Comparison of ENCODE assay signal across 22 mouse cellular contexts in genomic region chr14:31193791-31194190, GRCm38 (mm10). TPM values are rescaled to one million over a fixed set of nuclear protein-coding genes. Genes with fewer than 3 reads are reported as not detected.
A peak's percentile ranks its signal among the peaks of the same experiment; 100 is the strongest.
DNase-seq lines count a peak whose midpoint lies in the region; ATAC-seq lines count a peak whose summit lies in the region.
"Had no signal": no experiment of that assay in that cellular context is flagged by ENCODE, and none has a peak within 500 bp of the region (broad histone marks: within the 10 kb centered on the region; RNA-seq: fewer than 3 reads in every experiment).

No protein-coding gene starts in this region.

- H3K79me2 ChIP-seq in macrophage (ENCODE audit: inconsistent target): peaks cover 86% of the 10 kb centered on the region

- H3K36me3 ChIP-seq in heart, embryonic 13.5 days: peaks cover 96% of the 10 kb centered on the region
- H3K36me3 ChIP-seq in heart, embryonic 11.5 days (ENCODE audit: control insufficient read depth, insufficient read depth, low read length): peaks cover 42% of the 10 kb centered on the region
- peaks cover 84% of the 10 kb centered on the region for H3K36me3 ChIP-seq in lung, embryonic 15.5 days
- H3K36me3 ChIP-seq in macrophage (ENCODE audit: inconsistent target): peaks cover 31% of the 10 kb centered on the region

- H3K9ac ChIP-seq in heart, embryonic 13.5 days: no peak overlapping the region
- no peak overlapping the region for H3K9ac ChIP-seq in heart, embryonic 11.5 days (ENCODE audit: low read depth, low read length)
- H3K9ac ChIP-seq in lung, embryonic 15.5 days: no peak overlapping the region
- H3K9ac ChIP-seq: embryonic facial prominence, embryonic 15.5 days; hindbrain, embryonic 13.5 days; intestine, embryonic 15.5 days; neural tube, embryonic 13.5 days had no signal

- H3K9me3 ChIP-seq in heart, embryonic 13.5 days: no peaks in the 10 kb centered on the region
- H3K9me3 ChIP-seq in heart, embryonic 11.5 days (replicated peaks; ENCODE audit: control insufficient read depth, low read length): no peaks in the 10 kb centered on the region
- H3K9me3 ChIP-seq in lung, embryonic 15.5 days: no peaks in the 10 kb centered on the region
- H3K9me3 ChIP-seq: embryonic facial prominence, embryonic 15.5 days; hindbrain, embryonic 13.5 days; intestine, embryonic 15.5 days; neural tube, embryonic 13.5 days had no signal

- H3K4me2 ChIP-seq in heart, embryonic 13.5 days: no peak overlapping the region
- H3K4me2 ChIP-seq in heart, embryonic 11.5 days: no peak overlapping the region
- H3K4me2 ChIP-seq in lung, embryonic 15.5 days: no peak overlapping the region
- H3K4me2 ChIP-seq: embryonic facial prominence, embryonic 15.5 days; hindbrain, embryonic 13.5 days; intestine, embryonic 15.5 days; neural tube, embryonic 13.5 days had no signal

- no peak for ATAC-seq in heart, embryonic 13.5 days (ENCODE audit: extremely low read depth, insufficient number of reproducible peaks, low FRiP score, low TSS enrichment)
- ATAC-seq in heart, embryonic 11.5 days (replicated peaks; ENCODE audit: insufficient number of reproducible peaks, low FRiP score, low TSS enrichment): no peak
- ATAC-seq in lung, embryonic 15.5 days (ENCODE audit: borderline replicate concordance, extremely low read depth, low FRiP score, low TSS enrichment): no peak
- ATAC-seq: intestine, embryonic 15.5 days had no signal

- H3K27me3 ChIP-seq in heart, embryonic 13.5 days (replicated peaks): no peaks in the 10 kb centered on the region
- H3K27me3 ChIP-seq in heart, embryonic 11.5 days (ENCODE audit: control insufficient read depth, insufficient read depth, low read length): no peaks in the 10 kb centered on the region
- H3K27me3 ChIP-seq in lung, embryonic 15.5 days: no peaks in the 10 kb centered on the region
- H3K27me3 ChIP-seq: embryonic facial prominence, embryonic 15.5 days; hindbrain, embryonic 13.5 days; intestine, embryonic 15.5 days; neural tube, embryonic 13.5 days had no signal

- H3K4me3 ChIP-seq in heart, embryonic 13.5 days: no peak overlapping the region
- H3K4me3 ChIP-seq in heart, embryonic 11.5 days (ENCODE audit: low read depth, low read length): no peak overlapping the region
- no peak overlapping the region for H3K4me3 ChIP-seq in lung, embryonic 15.5 days
- no peak overlapping the region for H3K4me3 ChIP-seq in macrophage (ENCODE audit: inconsistent target)
- H3K4me3 ChIP-seq: embryonic facial prominence, embryonic 15.5 days; hindbrain, embryonic 13.5 days; intestine, embryonic 15.5 days; neural tube, embryonic 13.5 days had no signal

- H3K27ac ChIP-seq in heart, embryonic 13.5 days (replicated peaks): peak overlapping the region; percentile 26
- H3K27ac ChIP-seq in heart, embryonic 11.5 days (ENCODE audit: low read depth, low read length): no peak overlapping the region
- 0 out of 2 replicates have a peak overlapping the region, but pooled peaks have one; percentile 34 for H3K27ac ChIP-seq in lung, embryonic 15.5 days
- H3K27ac ChIP-seq in macrophage: peak overlapping the region; percentile 71
- H3K27ac ChIP-seq: embryonic facial prominence, embryonic 15.5 days; hindbrain, embryonic 13.5 days; intestine, embryonic 15.5 days; neural tube, embryonic 13.5 days had no signal

- H3K4me1 ChIP-seq in heart, embryonic 13.5 days: peaks cover 98% of the 10 kb centered on the region
- H3K4me1 ChIP-seq in heart, embryonic 11.5 days (ENCODE audit: control insufficient read depth, insufficient read depth, low read length): peaks cover 47% of the 10 kb centered on the region
- peaks cover 42% of the 10 kb centered on the region for H3K4me1 ChIP-seq in lung, embryonic 15.5 days

- 67% methylated on average over 7 of the region's 7 CpGs for WGBS in heart, embryonic 13.5 days
- WGBS in heart, embryonic 11.5 days (ENCODE audit: insufficient replicate concordance): 86% methylated on average over 7 of the region's 7 CpGs
- 67% methylated on average over 7 of the region's 7 CpGs for WGBS in lung, embryonic 15.5 days
- 81% methylated on average over 7 of the region's 7 CpGs for whole genome bisulfite sequencing in macrophage (ENCODE audit: missing documents)

- peak; percentile 36 to 49 for DNase-seq in cerebellum, postnatal 25 days
- DNase-seq in cerebellum, adult 8-10 months: no peak
- no peak for DNase-seq in lung, postnatal 36 days
- no peak for DNase-seq in ovary, postnatal 14 days (ENCODE audit: low spot score)
- DNase-seq: adrenal gland, postnatal 14 days; embryo, embryonic 11 days; heart, adult 18-20 months; kidney, postnatal 4 days; left cerebral cortex, postnatal 4 days; lung, postnatal 14 days; thymus, postnatal 25 days had no signal

RNA-seq across cellular contexts. Expression of gene Tnnc1, which starts 14.3 kb away (rescaled TPM):
- polyA plus RNA-seq in heart, embryonic 13.5 days (2015; fragmentation: Nextera tagmentation; extraction: Ambion mirVana): 3,442 and 4,164 TPM in 2 replicates
- polyA plus RNA-seq in heart, embryonic 11.5 days (2014; fragmentation: Nextera tagmentation; extraction: Ambion mirVana): 3,123 and 3,177 TPM in 2 replicates
- polyA plus RNA-seq in lung, embryonic 15.5 days (2015; fragmentation: Nextera tagmentation; extraction: Ambion mirVana): 91.8 and 115 TPM in 2 replicates
- total RNA-seq in macrophage (2018; cell fraction: chromatin; rRNA removed): 10 to 100 TPM in 1 of 26 experiments, 1 to 10 TPM in 25; 1.2 to 10.1 (median 6.3) TPM
- 1 to 10 TPM in 24 of 26 experiments, under 1 TPM in 2; 0.89 to 3.3 (median 1.7) TPM for total RNA-seq in macrophage (2018; cell fraction: cytosol; rRNA removed)
- total RNA-seq in macrophage (2018; cell fraction: nucleus; rRNA removed): 10 to 100 TPM in 1 of 26 experiments, 1 to 10 TPM in 23, not detected in 2; 1.5 to 12.4 (median 3.9) TPM
- polyA plus RNA-seq in macrophage (2018): 0.50 to 1.8 TPM (median 0.95 TPM) in 3 replicates
- total RNA-seq: monocyte, adult 5-6 weeks had no signal
- polyA plus RNA-seq: activated CD4-positive, CD25-positive, alpha-beta regulatory T cell, adult 4 months; liver, adult 2 months had no signal

RNA-seq across cellular contexts. Expression of gene Nisch, which starts 23.0 kb away (rescaled TPM):
- 340 and 345 TPM in 2 replicates for polyA plus RNA-seq in heart, embryonic 13.5 days (2015; fragmentation: Nextera tagmentation; extraction: Ambion mirVana)
- polyA plus RNA-seq in heart, embryonic 11.5 days (2014; fragmentation: Nextera tagmentation; extraction: Ambion mirVana): 286 and 325 TPM in 2 replicates
- 387 and 413 TPM in 2 replicates for polyA plus RNA-seq in lung, embryonic 15.5 days (2015; fragmentation: Nextera tagmentation; extraction: Ambion mirVana)
- 1,000 to 10,000 TPM in 24 of 26 experiments, 100 to 1,000 TPM in 2; 665 to 2,090 (median 1,583) TPM for total RNA-seq in macrophage (2018; cell fraction: chromatin; rRNA removed)
- 100 to 1,000 TPM; 112 to 253 (median 171) TPM for total RNA-seq in macrophage (2018; cell fraction: cytosol; rRNA removed)
- total RNA-seq in macrophage (2018; cell fraction: nucleus; rRNA removed): 1,000 to 10,000 TPM in 7 of 26 experiments, 100 to 1,000 TPM in 19; 420 to 1,439 (median 890) TPM
- polyA plus RNA-seq in macrophage (2018): 163 to 251 TPM (median 201 TPM) in 3 replicates

RNA-seq across cellular contexts. Expression of gene Sema3g, which starts 23.9 kb away (rescaled TPM):
- polyA plus RNA-seq in heart, embryonic 13.5 days (2015; fragmentation: Nextera tagmentation; extraction: Ambion mirVana): 0.51 TPM in 2 replicates
- 0.03 and 0.08 TPM in 2 replicates for polyA plus RNA-seq in heart, embryonic 11.5 days (2014; fragmentation: Nextera tagmentation; extraction: Ambion mirVana)
- polyA plus RNA-seq in lung, embryonic 15.5 days (2015; fragmentation: Nextera tagmentation; extraction: Ambion mirVana): 2.1 and 2.5 TPM in 2 replicates
- total RNA-seq in macrophage (2018; cell fraction: chromatin; rRNA removed): 1 to 10 TPM in 3 of 26 experiments, under 1 TPM in 12, not detected in 11; 0.16 to 1.7 (median 0.55) TPM
- under 1 TPM in 18 of 26 experiments, not detected in 8; 0.04 to 0.38 (median 0.11) TPM for total RNA-seq in macrophage (2018; cell fraction: cytosol; rRNA removed)
- 1 to 10 TPM in 1 of 26 experiments, under 1 TPM in 18, not detected in 7; 0.22 to 1.3 (median 0.37) TPM for total RNA-seq in macrophage (2018; cell fraction: nucleus; rRNA removed)
- polyA plus RNA-seq in macrophage (2018): not detected in 3 replicates
- total RNA-seq: monocyte, adult 5-6 weeks had no signal
- polyA plus RNA-seq: activated CD4-positive, CD25-positive, alpha-beta regulatory T cell, adult 4 months had no signal

RNA-seq across cellular contexts. Expression of gene Stab1, which starts 25.4 kb away (rescaled TPM):
- 43.2 and 49.5 TPM in 2 replicates for polyA plus RNA-seq in heart, embryonic 13.5 days (2015; fragmentation: Nextera tagmentation; extraction: Ambion mirVana)
- 35.9 and 40.4 TPM in 2 replicates for polyA plus RNA-seq in heart, embryonic 11.5 days (2014; fragmentation: Nextera tagmentation; extraction: Ambion mirVana)
- polyA plus RNA-seq in lung, embryonic 15.5 days (2015; fragmentation: Nextera tagmentation; extraction: Ambion mirVana): 45.3 and 53.6 TPM in 2 replicates
- 1,000 to 10,000 TPM in 23 of 26 experiments, 100 to 1,000 TPM in 3; 175 to 4,782 (median 2,271) TPM for total RNA-seq in macrophage (2018; cell fraction: chromatin; rRNA removed)
- total RNA-seq in macrophage (2018; cell fraction: cytosol; rRNA removed): 100 to 1,000 TPM in 25 of 26 experiments, 10 to 100 TPM in 1; 91.4 to 838 (median 312) TPM
- 1,000 to 10,000 TPM in 14 of 26 experiments, 100 to 1,000 TPM in 12; 325 to 5,560 (median 1,024) TPM for total RNA-seq in macrophage (2018; cell fraction: nucleus; rRNA removed)
- polyA plus RNA-seq in macrophage (2018): 241 to 829 TPM (median 623 TPM) in 3 replicates
- total RNA-seq: monocyte, adult 5-6 weeks had no signal

RNA-seq across cellular contexts. Expression of gene Phf7, which starts 57.3 kb away (rescaled TPM):
- polyA plus RNA-seq in heart, embryonic 13.5 days (2015; fragmentation: Nextera tagmentation; extraction: Ambion mirVana): 7.8 and 8.2 TPM in 2 replicates
- 7.4 and 8.7 TPM in 2 replicates for polyA plus RNA-seq in heart, embryonic 11.5 days (2014; fragmentation: Nextera tagmentation; extraction: Ambion mirVana)
- 13.2 and 14.8 TPM in 2 replicates for polyA plus RNA-seq in lung, embryonic 15.5 days (2015; fragmentation: Nextera tagmentation; extraction: Ambion mirVana)
- 10 to 100 TPM in 5 of 26 experiments, 1 to 10 TPM in 20, under 1 TPM in 1; 0.71 to 18.9 (median 6.1) TPM for total RNA-seq in macrophage (2018; cell fraction: chromatin; rRNA removed)
- 1 to 10 TPM; 3.3 to 8.1 (median 4.7) TPM for total RNA-seq in macrophage (2018; cell fraction: cytosol; rRNA removed)
- total RNA-seq in macrophage (2018; cell fraction: nucleus; rRNA removed): 10 to 100 TPM in 2 of 26 experiments, 1 to 10 TPM in 24; 1.6 to 11.8 (median 5.3) TPM
- 4.8 to 7.5 TPM (median 6.3 TPM) in 3 replicates for polyA plus RNA-seq in macrophage (2018)

Comparison
In these comparisons a context has a peak if more than half of its experiments do, and no peak if none do; other contexts are left out.
1. DNase-seq: peak in cerebellum, postnatal 25 days (2 of 2); none in cerebellum, adult 8-10 months (single experiment), lung, postnatal 36 days (single experiment) and ovary, postnatal 14 days (single experiment).
2. RNA of gene Tnnc1, which starts 14.3 kb away (polyA plus RNA-seq): 3,442 to 4,164 TPM in heart, embryonic 13.5 days, 3,123 to 3,177 TPM in heart, embryonic 11.5 days and 91.8 to 115 TPM in lung, embryonic 15.5 days; 0.50 to 1.8 TPM in macrophage; every median in the first group is over 10 times any median in the second.